Mouse (Mus musculus): Measurements from ENCODE around the gene Mrgpra9. TPM values are rescaled to one million over a fixed set of nuclear protein-coding genes. Genes with fewer than 3 reads are reported as not detected.

The Mrgpra9 gene
- not detected in 2 replicates for polyA plus RNA-seq (2015; fragmentation: Nextera tagmentation; extraction: Ambion mirVana)

DNA sequence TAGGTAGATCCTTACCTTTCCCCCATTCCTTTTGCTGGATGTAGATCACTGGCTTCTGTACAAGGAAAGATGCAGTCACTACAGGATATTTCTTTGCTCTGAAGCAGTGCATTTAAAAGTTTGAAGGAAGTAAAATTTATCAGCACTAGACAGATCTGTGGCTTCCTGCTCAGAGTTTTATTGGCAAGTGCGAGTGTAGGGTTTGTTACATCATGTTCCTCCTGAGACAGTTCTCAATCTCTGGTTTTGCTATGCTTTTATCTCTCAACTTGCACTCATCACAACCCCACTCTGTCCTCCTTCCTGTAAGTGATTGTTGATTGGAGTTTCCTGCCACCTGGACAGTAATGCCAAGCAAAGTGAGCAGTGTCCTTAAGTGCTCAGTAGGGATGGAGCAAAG is at the start of gene Mrgpra9:
Gene Mrgpra9, minus strand, starts transcription at position 79 of the 400 bp plus-strand sequence.

DNA sequence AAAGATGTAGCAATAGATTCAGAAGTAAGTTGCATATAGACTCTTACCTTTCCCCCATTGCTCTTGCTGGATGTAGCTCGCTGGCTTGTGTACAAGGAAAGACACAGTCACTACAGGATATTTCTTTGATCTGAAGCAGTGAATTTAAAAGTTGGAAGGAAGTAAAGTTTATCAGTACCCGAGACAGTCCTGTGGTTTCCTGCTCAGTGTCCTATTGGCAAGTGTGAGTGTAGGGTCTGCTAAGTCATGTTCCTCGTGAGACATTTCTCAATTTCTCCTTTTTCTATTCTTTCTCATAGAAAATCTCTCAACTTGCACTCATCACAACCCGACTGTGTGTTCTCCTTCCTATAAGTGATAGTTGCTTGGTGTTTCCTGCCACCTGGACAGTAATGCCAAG is 47.8 kb downstream of the Mrgpra9 start, which contains the start of gene Mrgpra6:
Gene Mrgpra6, minus strand, starts transcription at position 91 of the 400 bp plus-strand sequence.

Other genes with a start within 250 kb of the Mrgpra9 start
- gene Spty2d1, start 244.4 kb downstream of the Mrgpra9 start, polyA plus RNA-seq (2015; fragmentation: Nextera tagmentation; extraction: Ambion mirVana), result 11.7 and 13.7 TPM in 2 replicates
- gene Tmem86a, start 202.2 kb downstream of the Mrgpra9 start, polyA plus RNA-seq (2015; fragmentation: Nextera tagmentation; extraction: Ambion mirVana), result 11.2 and 20.1 TPM in 2 replicates
- gene Ptpn5, start 119.2 kb downstream of the Mrgpra9 start, polyA plus RNA-seq (2015; fragmentation: Nextera tagmentation; extraction: Ambion mirVana), result not detected in 2 replicates
- not detected in 2 replicates for gene Mrgpra6, start 47.9 kb downstream of the Mrgpra9 start, polyA plus RNA-seq (2015; fragmentation: Nextera tagmentation; extraction: Ambion mirVana)
- not detected in 2 replicates for gene Mrgpra1, start 101.4 kb upstream of the Mrgpra9 start, polyA plus RNA-seq (2015; fragmentation: Nextera tagmentation; extraction: Ambion mirVana)
- 0.30 TPM in 1 of 2 replicates, not detected in the other for gene Mrgpra2a, start 199.3 kb upstream of the Mrgpra9 start, polyA plus RNA-seq (2015; fragmentation: Nextera tagmentation; extraction: Ambion mirVana)

Measured in urinary bladder, postnatal 0 days (tissue).